Mouse (Mus musculus) bone marrow macrophage, adult 2 months (primary cell): ENCODE measurements around the gene Rabggta.

Experiments
- CTCF ChIP-seq: IDR thresholded peaks from 2 replicates; pipeline ENCODE4 v1.5.1; 2012; ENCODE audit warnings: low read depth, mild to moderate bottlenecking, low read length, moderate library complexity
- POLR2A ChIP-seq: IDR thresholded peaks from 2 replicates; pipeline ENCODE4 v1.6.1; 2012; ENCODE audit warnings: mild to moderate bottlenecking, low read depth, low read length, borderline replicate concordance

- TF ChIP-seq CTCF (no peak), POLR2A (no peak)
These were observed 429 bp upstream of the Rabggta start for GRCm38 (mm10) chr14:55722438-55722945.
